Mouse (Mus musculus) G1E (cell line): ENCODE results near the gene Cct3.

Source experiments
- CTCF ChIP-seq: IDR thresholded peaks from 2 replicates; pipeline ENCODE4 v1.5.1; 2012; ENCODE audit warnings: low read depth, low read length, inconsistent platforms, mixed read lengths
- POLR2AphosphoS5 ChIP-seq: IDR thresholded peaks from 2 replicates; pipeline ENCODE4 v1.6.1; 2012; ENCODE audit warnings: low read depth, low read length, inconsistent platforms; ENCODE audit not compliant: insufficient replicate concordance

- TF ChIP-seq POLR2AphosphoS5, result no peak
- no peak for TF ChIP-seq CTCF
Measured at GRCm38 (mm10) chr3:88363700-88364099, 66.8 kb downstream of the Cct3 start.
